Mouse (Mus musculus) forebrain, embryonic 13.5 days (tissue): ENCODE results near the gene Vmn1r166. TPM values are rescaled to one million over a fixed set of nuclear protein-coding genes. Genes with fewer than 3 reads are reported as not detected.
"Not testable (repeated sequence)": the region's sequence is repeated elsewhere in the genome, so short reads cannot be mapped to it uniquely, and the experiment has no call there.

Experiments used
- ATAC-seq: fragments of 200-750 bp; cut with Nextera tagmentation; 2 replicates; pipeline ENCODE4 v1.8.0; 2017
- H3K27ac ChIP-seq: fragments of 300-500 bp; sonication (generic); 2 replicates; pipeline ENCODE4 v1.5.1; 2015; ENCODE audit warnings: inconsistent platforms, mild to moderate bottlenecking, moderate library complexity
- H3K27me3 ChIP-seq: fragments of 300-500 bp; sonication (generic); 2 replicates; pipeline ENCODE4 v1.6.1; 2015; ENCODE audit warnings: mild to moderate bottlenecking, inconsistent platforms
- H3K36me3 ChIP-seq: fragments of 300-500 bp; sonication (generic); 2 replicates; pipeline ENCODE4 v1.6.1; 2015; ENCODE audit warnings: mild to moderate bottlenecking, inconsistent platforms; ENCODE audit not compliant: poor library complexity, severe bottlenecking
- H3K4me1 ChIP-seq: fragments of 300-500 bp; sonication (generic); 2 replicates; pipeline ENCODE4 v1.6.1; 2015; ENCODE audit warnings: inconsistent platforms
- H3K4me2 ChIP-seq: fragments of 300-500 bp; sonication (generic); 2 replicates; pipeline ENCODE4 v1.6.1; 2015; ENCODE audit warnings: inconsistent platforms, mild to moderate bottlenecking, moderate library complexity
- H3K4me3 ChIP-seq: fragments of 300-500 bp; sonication (generic); 2 replicates; pipeline ENCODE4 v1.5.1; 2015; ENCODE audit warnings: mild to moderate bottlenecking, inconsistent platforms
- H3K9ac ChIP-seq: fragments of 300-500 bp; sonication (generic); 2 replicates; pipeline ENCODE4 v1.6.1; 2015; ENCODE audit warnings: mild to moderate bottlenecking, inconsistent platforms
- H3K9me3 ChIP-seq: fragments of 300-500 bp; sonication (generic); replicated peaks from 2 replicates; pipeline ENCODE4 v1.6.1; 2016; ENCODE audit warnings: inconsistent platforms
- WGBS: fragments of 180-500 bp; shearing (Covaris S2); methylation state at CpG from one replicate; pipeline ENCODE4 v1.1.7; 2015; 5-methylcytosine and 5-hydroxymethylcytosine counted together
- polyA plus RNA-seq: library from polyadenylated mRNA; unstranded; fragments of >200 nt; fragmentation: Nextera tagmentation; extraction: Ambion mirVana; gene quantifications from 2 replicates; pipeline ENCODE4 v1.2.1, GENCODE M21; 2015

Gene Vmn1r166
- not detected in 2 replicates for polyA plus RNA-seq

GRCm38 (mm10) chr7:23251582-23251981, at the start of gene Vmn1r166:
Gene Vmn1r166, minus strand, starts transcription at chr7:23251682.
- not testable (repeated sequence) for H3K4me1 ChIP-seq, H3K9ac ChIP-seq, ATAC-seq, H3K4me3 ChIP-seq, H3K27me3 ChIP-seq, H3K27ac ChIP-seq, H3K4me2 ChIP-seq, H3K36me3 ChIP-seq, H3K9me3 ChIP-seq
- no CpG with 5 or more reads among the region's 2 CpGs for WGBS

GRCm38 (mm10) chr7:23300892-23301291, 49.4 kb upstream of the Vmn1r166 start, which contains the start of gene Nlrp4e:
Gene Nlrp4e, plus strand, starts transcription at chr7:23301192.
- H3K4me3 ChIP-seq, ATAC-seq, H3K27ac ChIP-seq, H3K9ac ChIP-seq, H3K27me3 ChIP-seq, H3K36me3 ChIP-seq, H3K4me2 ChIP-seq, H3K4me1 ChIP-seq: not testable (repeated sequence)
- peaks cover 11% of the 10 kb centered on the region for H3K9me3 ChIP-seq
- WGBS, result 88% methylated on average over 3 of the region's 3 CpGs

GRCm38 (mm10) chr7:23278800-23279199, 27.3 kb upstream of the Vmn1r166 start, which contains the start of gene Gm6902:
Gene Gm6902, minus strand, starts transcription at chr7:23278900.
- H3K9me3 ChIP-seq, H3K4me1 ChIP-seq, H3K9ac ChIP-seq, H3K27ac ChIP-seq, H3K36me3 ChIP-seq, H3K4me3 ChIP-seq, H3K4me2 ChIP-seq, ATAC-seq, H3K27me3 ChIP-seq: not testable (repeated sequence)
- WGBS, result no CpG with 5 or more reads among the region's 2 CpGs

GRCm38 (mm10) chr7:23217032-23217431, 34.5 kb downstream of the Vmn1r166 start, which contains the start of gene Vmn1r165:
Gene Vmn1r165, plus strand, starts transcription at chr7:23217332.
- H3K4me2 ChIP-seq, H3K4me1 ChIP-seq, H3K4me3 ChIP-seq, H3K36me3 ChIP-seq, H3K27me3 ChIP-seq, H3K27ac ChIP-seq, ATAC-seq, H3K9ac ChIP-seq, H3K9me3 ChIP-seq: not testable (repeated sequence)
- no CpG with 5 or more reads among the region's 3 CpGs for WGBS

Other genes with a start within 250 kb of the Vmn1r166 start
- not detected in 2 replicates for gene Gm4216, start 231.8 kb downstream of the Vmn1r166 start, polyA plus RNA-seq
- not detected in 2 replicates for gene Vmn1r163, start 196.1 kb downstream of the Vmn1r166 start, polyA plus RNA-seq
- gene Gm8720, start 184.2 kb downstream of the Vmn1r166 start, polyA plus RNA-seq, result not detected in 2 replicates
- not detected in 2 replicates for gene Gm10662, start 107.2 kb downstream of the Vmn1r166 start, polyA plus RNA-seq
- gene Vmn1r165, start 34.4 kb downstream of the Vmn1r166 start, polyA plus RNA-seq, result not detected in 2 replicates
- not detected in 2 replicates for gene Gm6902, start 27.2 kb upstream of the Vmn1r166 start, polyA plus RNA-seq
- gene Nlrp4e, start 49.5 kb upstream of the Vmn1r166 start, polyA plus RNA-seq, result not detected in 2 replicates
- gene Nlrp5, start 134.2 kb upstream of the Vmn1r166 start, polyA plus RNA-seq, result not detected in 2 replicates